Mouse (Mus musculus) brown adipose tissue, adult 24 weeks (tissue): ENCODE results near the gene Enthd1. TPM values are rescaled to one million over a fixed set of nuclear protein-coding genes. Genes with fewer than 3 reads are reported as not detected.

ENCODE experiments used
- H3K27ac ChIP-seq: fragments of 200-500 bp; replicated peaks from 2 replicates; pipeline ENCODE4 v1.5.1; 2012; ENCODE audit warnings: low read depth, mild to moderate bottlenecking, low read length
- H3K4me1 ChIP-seq: fragments of 200-500 bp; 2 replicates; pipeline ENCODE4 v1.6.1; 2012; ENCODE audit warnings: low read length, mixed read lengths; ENCODE audit not compliant: control insufficient read depth, insufficient read depth, insufficient read length
- H3K4me3 ChIP-seq: fragments of 200-500 bp; 2 replicates; pipeline ENCODE4 v1.5.1; 2012; ENCODE audit warnings: low read depth, mild to moderate bottlenecking, low read length, moderate library complexity; ENCODE audit not compliant: insufficient read depth
- polyA plus RNA-seq: library from polyadenylated mRNA; stranded (reverse); fragments of >200 nt; gene quantifications from 2 replicates; pipeline ENCODE4 v1.2.4, GENCODE M21; 2012; ENCODE audit not compliant: missing spikeins, insufficient read depth, insufficient read length

Enthd1 gene
- polyA plus RNA-seq, 1 experiment, result not detected

DNA sequence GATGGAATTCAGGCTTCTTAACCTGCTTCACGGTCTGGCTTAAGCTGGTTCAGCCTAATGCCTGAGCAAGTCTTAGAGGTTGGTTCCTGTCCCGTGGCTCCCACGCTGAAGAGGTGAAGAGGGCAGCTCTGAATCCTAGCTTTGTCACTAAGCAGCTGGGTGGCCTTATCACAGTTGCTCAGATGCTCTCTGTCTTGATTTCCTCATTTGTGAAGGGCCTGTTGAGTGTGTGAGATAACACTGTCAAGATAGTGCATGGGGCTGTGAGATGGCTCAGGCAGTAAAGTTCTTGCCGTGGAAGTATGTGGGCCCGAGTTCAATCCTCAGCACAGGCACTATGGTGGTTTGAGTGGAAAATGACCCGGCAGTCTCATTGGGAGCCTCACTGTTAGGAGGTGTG is 124.8 kb downstream of the Enthd1 start:
- Histone ChIP-seq H3K4me3 (no peak overlapping the region), H3K27ac (no peak overlapping the region), H3K4me1 (no peaks in the 10 kb centered on the region)

DNA sequence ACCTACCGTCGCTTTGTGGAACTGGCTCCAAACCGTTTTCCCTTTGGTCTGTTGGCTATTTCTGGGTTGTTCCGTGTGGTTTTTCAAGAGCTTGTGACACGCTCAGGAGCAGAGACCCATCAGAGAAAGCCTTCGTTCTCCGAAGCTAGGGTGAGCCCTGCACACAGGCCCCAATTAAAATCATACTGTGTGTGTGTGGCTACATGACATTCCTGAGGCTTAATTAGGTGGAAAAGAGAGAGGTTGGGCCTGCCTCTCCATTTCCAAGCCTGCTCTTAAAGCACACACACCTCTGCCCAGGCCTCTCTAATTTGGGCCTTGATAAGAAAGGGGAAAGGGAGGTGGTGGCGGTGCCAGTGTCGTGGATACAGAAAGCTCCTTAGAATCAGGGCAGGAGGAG is 126.5 kb downstream of the Enthd1 start:
- no peak overlapping the region for H3K27ac ChIP-seq
- no peak overlapping the region for H3K4me3 ChIP-seq
- no peaks in the 10 kb centered on the region for H3K4me1 ChIP-seq

DNA sequence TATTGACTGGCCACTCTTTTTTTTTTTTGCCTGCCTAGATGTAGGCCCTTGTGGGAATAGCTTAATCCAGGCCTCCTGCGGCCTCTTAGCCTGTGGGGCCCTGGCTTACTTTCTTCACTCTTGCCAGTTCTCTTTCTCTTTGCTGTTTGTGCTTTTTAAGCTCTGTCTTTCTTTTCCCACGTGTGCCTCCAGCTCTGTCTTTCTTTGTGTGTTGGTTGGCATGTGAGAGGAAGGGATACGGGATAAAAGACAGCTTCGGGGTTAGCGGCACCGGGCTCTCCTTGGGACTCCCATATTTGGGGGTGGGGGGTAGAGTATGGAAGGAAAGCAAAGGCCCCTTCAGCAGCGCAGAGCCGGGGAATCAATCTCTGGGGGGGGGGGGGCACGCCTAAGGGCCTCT is 127.0 kb downstream of the Enthd1 start:
- H3K27ac ChIP-seq, result no peak overlapping the region
- no peak overlapping the region for H3K4me3 ChIP-seq
- no peaks in the 10 kb centered on the region for H3K4me1 ChIP-seq

DNA sequence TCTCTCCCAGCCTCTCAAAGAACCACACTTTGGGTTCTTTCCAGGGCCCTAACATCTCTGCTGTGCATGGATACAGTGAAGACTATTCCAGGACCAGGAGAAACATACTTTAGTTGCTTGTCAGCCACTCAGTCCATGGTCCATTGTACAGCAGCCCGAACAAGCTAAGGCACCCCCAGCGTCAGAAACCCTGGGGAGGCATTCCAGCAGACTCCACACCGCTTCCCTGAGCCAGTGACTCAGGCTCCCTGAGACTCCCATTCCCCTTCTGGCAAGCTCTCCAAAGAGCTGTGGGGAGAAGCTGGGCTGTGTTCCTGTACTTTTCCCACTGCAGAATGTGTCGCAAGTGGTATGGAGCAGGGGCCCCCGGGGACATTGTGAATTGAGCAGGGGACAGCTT is 128.0 kb downstream of the Enthd1 start:
- Histone ChIP-seq H3K4me3 (no peak overlapping the region), H3K4me1 (no peaks in the 10 kb centered on the region), H3K27ac (no peak overlapping the region)

DNA sequence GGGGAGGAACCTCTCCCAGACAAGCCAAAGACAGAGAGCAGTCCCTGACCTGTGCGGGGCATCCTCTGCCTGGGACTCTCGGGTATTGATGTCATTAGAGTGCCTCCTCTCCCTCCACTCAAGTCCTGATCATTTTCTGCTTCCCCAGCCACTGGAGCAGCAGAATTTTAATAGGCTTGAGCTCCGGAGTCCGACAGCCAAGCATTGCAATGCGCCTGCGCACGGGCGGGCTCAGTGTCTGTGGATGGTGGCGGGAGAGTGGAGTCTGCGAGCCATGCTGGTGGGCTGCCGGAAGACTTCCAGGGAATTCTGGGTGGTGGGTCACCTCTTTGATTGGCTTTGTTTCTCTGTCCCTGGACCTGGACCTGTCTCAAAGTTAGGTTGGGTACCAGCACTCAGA is 134.6 kb downstream of the Enthd1 start:
- Histone ChIP-seq H3K27ac (no peak overlapping the region), H3K4me1 (no peaks in the 10 kb centered on the region), H3K4me3 (no peak overlapping the region)

DNA sequence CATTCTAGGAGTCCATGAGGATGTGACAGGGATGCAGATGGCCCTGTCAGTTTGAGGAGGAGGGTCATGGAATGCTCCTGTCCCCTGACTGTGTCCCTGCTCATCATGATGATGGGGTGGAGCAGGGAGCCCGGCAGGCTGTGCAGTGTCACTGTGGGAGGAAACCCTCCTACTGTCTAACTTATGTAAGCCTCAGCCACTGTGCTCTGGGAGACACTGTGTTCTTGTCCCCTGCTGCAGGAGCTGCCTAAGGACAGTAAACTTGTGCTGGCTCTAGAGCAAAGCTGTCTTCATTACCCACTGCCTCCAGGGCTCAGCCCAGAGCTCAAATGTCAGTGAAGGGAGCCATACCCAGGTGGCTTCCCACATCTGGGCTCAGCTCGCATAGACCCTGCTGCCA is 146.8 kb downstream of the Enthd1 start:
- no peak overlapping the region for H3K27ac ChIP-seq
- peaks cover 14% of the 10 kb centered on the region; the same call in 1 of the 2 replicates for H3K4me1 ChIP-seq
- H3K4me3 ChIP-seq, result no peak overlapping the region

DNA sequence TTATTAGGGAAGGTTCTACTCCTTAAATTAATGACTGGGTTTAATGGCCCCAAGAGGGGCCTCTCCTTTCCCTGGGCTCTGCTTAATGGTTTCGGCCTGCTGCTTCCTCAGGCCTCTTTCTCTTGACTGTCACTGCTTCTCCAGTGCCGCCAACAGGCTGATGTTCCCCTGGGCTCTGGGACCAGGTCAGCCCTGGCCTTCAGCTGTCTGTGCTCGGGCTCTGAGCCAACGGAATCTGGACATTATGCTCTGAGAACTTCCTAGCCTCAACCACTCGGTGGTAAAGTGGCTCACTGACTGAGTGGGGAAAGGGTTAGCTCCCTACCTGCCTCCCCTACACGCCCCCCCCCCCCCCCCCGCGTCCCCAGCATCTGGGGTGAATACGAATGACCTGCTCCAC is 147.9 kb downstream of the Enthd1 start:
- Histone ChIP-seq H3K4me1 (peaks cover 14% of the 10 kb centered on the region; the same call in 1 of the 2 replicates), H3K4me3 (no peak overlapping the region), H3K27ac (no peak overlapping the region)

DNA sequence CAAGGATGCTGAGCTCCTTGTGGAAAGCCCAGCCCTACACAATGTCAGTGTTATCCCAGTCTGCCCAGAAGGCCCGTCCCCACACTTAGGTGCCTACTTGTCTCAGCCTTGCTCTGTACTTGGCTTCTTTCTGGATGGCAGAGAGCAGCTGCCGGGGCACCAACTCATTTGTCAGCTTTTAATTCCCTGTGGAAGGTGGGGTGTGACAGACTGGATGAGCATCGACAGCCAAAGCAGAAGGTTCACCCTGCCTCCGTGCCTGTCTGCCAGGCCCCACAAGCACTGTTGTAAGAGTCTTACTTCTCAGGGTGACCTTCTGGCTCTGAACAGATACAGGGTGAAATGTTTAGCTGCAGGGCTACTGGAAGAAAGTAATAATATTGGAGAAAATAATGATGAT is 149.8 kb downstream of the Enthd1 start:
- no peak overlapping the region for H3K27ac ChIP-seq
- peaks cover 14% of the 10 kb centered on the region; the same call in 1 of the 2 replicates for H3K4me1 ChIP-seq

DNA sequence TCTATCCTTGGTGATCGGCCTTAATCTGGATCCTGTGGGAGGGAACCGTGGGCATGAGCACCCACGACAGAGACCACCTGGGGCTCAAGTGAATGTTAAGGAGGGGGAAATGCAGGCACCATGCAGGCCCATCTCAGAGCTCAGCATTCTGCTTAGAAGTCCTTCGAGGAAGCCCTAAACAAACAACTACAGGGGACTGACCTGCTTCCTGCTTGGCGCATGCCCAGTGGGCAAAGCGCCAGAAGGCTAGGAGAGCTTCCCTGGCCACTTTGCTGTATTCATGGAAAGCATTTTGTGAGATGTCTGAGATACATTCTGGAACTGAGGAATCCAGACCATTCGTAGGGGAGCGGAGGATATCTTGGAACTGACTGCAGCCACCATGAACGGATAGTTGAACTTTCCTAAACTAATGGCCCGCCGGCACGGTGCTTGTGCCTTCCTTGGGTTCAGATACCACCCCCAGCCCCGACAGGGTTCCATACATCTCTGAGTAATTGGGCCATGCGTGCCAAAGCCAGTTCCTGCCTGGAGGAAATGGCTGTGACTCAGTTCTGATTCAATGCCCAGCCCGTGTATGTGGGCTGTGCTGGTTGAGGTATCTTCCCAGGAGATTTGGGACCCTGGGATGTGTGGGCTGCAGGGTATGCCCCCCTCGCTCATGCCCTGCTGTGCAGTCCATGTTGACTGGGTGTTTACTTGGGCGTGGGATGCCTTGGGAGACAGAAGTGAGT is 150.8 kb downstream of the Enthd1 start:
- Histone ChIP-seq H3K4me1 (peaks cover 14% of the 10 kb centered on the region; the same call in 1 of the 2 replicates), H3K4me3 (no peak overlapping the region)

More for the DNA sequence above, 149.8 kb downstream of the Enthd1 start:
- H3K4me3 ChIP-seq, result no peak overlapping the region

DNA sequence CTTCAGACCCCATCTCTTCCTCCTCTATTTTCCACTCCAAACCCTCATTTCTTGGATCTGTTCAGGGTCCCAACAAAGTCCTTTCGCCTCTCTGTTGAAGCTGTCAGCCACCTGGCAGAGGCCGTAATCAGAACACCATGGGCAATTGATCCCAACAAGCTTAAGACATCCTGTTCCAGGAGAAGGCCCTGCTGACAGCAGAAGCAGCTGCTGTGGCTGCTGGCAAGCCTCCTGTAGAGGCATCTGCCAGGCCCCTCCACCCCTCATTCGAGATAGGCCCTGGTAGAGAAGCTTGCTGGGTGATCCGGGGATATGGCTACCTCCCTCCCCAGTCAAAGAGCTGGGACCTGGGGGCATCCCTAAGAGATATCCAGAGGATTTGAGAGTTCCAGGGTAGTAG is 151.9 kb downstream of the Enthd1 start:
- peaks cover 19% of the 10 kb centered on the region; the same call in 1 of the 2 replicates for H3K4me1 ChIP-seq
- no peak overlapping the region for H3K27ac ChIP-seq
- H3K4me3 ChIP-seq, result no peak overlapping the region

More for the DNA sequence above, 150.8 kb downstream of the Enthd1 start:
- no peak overlapping the region for H3K27ac ChIP-seq

DNA sequence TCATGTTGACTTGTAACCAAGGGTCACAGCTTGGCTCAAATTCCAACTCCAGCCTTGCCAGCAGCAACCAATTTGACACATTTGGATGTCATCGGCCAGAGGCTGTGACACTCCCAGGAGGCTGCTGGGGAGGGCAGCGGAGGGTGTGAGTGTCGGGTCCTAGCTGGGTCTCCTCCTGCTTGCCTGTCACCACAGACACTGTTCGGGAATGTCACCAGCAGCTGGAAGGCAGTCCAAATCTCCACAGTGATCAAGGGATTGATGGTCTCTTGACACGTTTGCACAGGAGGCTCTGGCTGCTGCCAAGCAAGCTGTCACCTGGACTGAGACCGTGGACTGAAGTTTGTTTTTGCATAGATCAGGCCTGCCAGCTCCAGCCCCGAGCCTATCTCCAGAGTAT is 154.3 kb downstream of the Enthd1 start:
- H3K4me1 ChIP-seq, result peaks cover 25% of the 10 kb centered on the region
- H3K4me3 ChIP-seq, result no peak overlapping the region
- H3K27ac ChIP-seq, result no peak overlapping the region

DNA sequence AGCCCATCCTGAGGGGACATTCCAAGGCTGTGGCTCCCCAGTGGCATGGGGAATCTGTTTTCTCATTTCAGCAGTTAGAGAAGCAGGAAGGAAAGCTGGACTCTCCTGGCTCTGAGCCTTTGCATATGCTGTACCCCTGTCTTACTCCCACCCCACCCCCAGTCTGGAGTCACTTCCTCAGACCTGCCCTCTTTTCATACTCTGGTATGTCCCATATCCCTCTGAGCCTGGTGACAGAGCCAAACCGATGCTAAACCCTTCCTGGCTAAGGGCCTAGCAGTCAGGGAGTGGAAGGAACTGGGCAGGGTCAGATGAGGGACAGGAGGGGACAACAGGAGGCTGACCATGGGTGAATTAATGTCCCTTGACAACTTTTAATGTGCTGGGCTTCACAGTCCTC is 157.1 kb downstream of the Enthd1 start:
- Histone ChIP-seq H3K4me1 (peaks cover 11% of the 10 kb centered on the region; the same call in 1 of the 2 replicates), H3K27ac (0 out of 2 replicates have a peak overlapping the region, but pooled peaks have one; percentile 10), H3K4me3 (no peak overlapping the region)

Other genes starting within 250 kb of the Enthd1 start
- gene Grap2, start 7.4 kb upstream of the Enthd1 start, polyA plus RNA-seq, result 0.71 and 0.79 TPM in 2 replicates
- not detected in 2 replicates for gene Fam83f, start 106.7 kb upstream of the Enthd1 start, polyA plus RNA-seq
- gene Tnrc6b, start 146.2 kb upstream of the Enthd1 start, polyA plus RNA-seq, result 9.8 and 17.8 TPM in 2 replicates